Mouse (Mus musculus) lung, embryonic 14.5 days (tissue): ENCODE data around the gene Gpat3. TPM values are rescaled to one million over a fixed set of nuclear protein-coding genes. Genes with fewer than 3 reads are reported as not detected.
A peak's percentile ranks its signal among the peaks of the same experiment; 100 is the strongest.

Source experiments
- ATAC-seq: fragments of 200-750 bp; cut with Nextera tagmentation; 2 replicates; pipeline ENCODE4 v1.8.0; 2017; ENCODE audit warnings: mild to moderate bottlenecking, moderate TSS enrichment, moderate library complexity; ENCODE audit not compliant: insufficient read depth
- DNase-seq: peaks from one replicate; pipeline ENCODE4 v3.0.0-alpha.2; 2015
- H3K27ac ChIP-seq: fragments of 300-500 bp; sonication (generic); 2 replicates; pipeline ENCODE4 v1.5.1; 2014; ENCODE audit warnings: low read depth, mild to moderate bottlenecking, moderate library complexity
- H3K27me3 ChIP-seq: fragments of 300-500 bp; sonication (generic); 2 replicates; pipeline ENCODE4 v1.6.1; 2014; ENCODE audit warnings: low read length, control low read depth; ENCODE audit not compliant: insufficient read depth
- H3K36me3 ChIP-seq: fragments of 300-500 bp; sonication (generic); 2 replicates; pipeline ENCODE4 v1.6.1; 2014; ENCODE audit warnings: control low read depth; ENCODE audit not compliant: insufficient read depth
- H3K4me1 ChIP-seq: fragments of 300-500 bp; sonication (generic); 2 replicates; pipeline ENCODE4 v1.6.1; 2014; ENCODE audit warnings: antibody characterized with exemption, control low read depth; ENCODE audit not compliant: insufficient read depth
- H3K4me2 ChIP-seq: fragments of 300-500 bp; sonication (generic); 2 replicates; pipeline ENCODE4 v1.6.1; 2014; ENCODE audit warnings: mild to moderate bottlenecking
- H3K4me3 ChIP-seq: fragments of 300-500 bp; sonication (generic); 2 replicates; pipeline ENCODE4 v1.5.1; 2014; ENCODE audit warnings: low read depth, low read length
- H3K9ac ChIP-seq: fragments of 300-500 bp; sonication (generic); 2 replicates; pipeline ENCODE4 v1.6.1; 2014
- H3K9me3 ChIP-seq: fragments of 300-500 bp; sonication (generic); 2 replicates; pipeline ENCODE4 v1.6.1; 2016; ENCODE audit warnings: low read depth, low read length, control low read depth
- CTCF ChIP-seq: IDR thresholded peaks from 2 replicates; pipeline ENCODE4 v1.5.1; 2016; ENCODE audit warnings: antibody characterized with exemption, low read depth
- WGBS: fragments of 180-500 bp; shearing (Covaris S2); extraction: QIAGEN DNeasy Blood & Tissue Kit; methylation state at CpG from one replicate; pipeline ENCODE4 v1.1.7; 2014; 5-methylcytosine and 5-hydroxymethylcytosine counted together
- polyA plus RNA-seq: library from polyadenylated mRNA; unstranded; fragments of >200 nt; fragmentation: Nextera tagmentation; extraction: Ambion mirVana; gene quantifications from 2 replicates; pipeline ENCODE4 v1.2.1, GENCODE M21; 2014

Gpat3 gene
- polyA plus RNA-seq, 1 experiment from 2014 or later = 0.63 TPM

DNA sequence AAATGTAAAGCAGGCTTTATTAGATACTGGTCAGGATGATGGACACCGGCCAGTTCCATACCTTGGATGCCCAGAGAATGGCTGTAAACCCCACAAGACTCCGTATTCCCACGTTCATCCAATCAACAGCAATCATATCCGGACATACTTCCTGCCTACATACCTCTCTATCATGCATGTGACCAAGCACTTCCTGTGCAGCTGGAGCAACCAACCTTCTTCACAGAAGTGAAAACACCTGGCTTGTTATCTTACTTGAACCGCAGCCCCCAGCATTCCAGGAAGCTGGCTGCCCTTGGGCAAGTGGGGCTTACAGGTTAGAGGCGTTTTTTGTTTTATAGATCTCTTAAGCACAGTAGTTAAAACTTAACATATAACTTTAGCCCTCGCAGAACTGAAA is 22.7 kb upstream of the Gpat3 start:
- Histone ChIP-seq H3K9ac (no peak overlapping the region), H3K27ac (no peak overlapping the region), H3K4me3 (no peak overlapping the region), H3K9me3 (no peaks in the 10 kb centered on the region), H3K36me3 (0 out of 2 replicates have a peak, but pooled peaks cover 2% of the 10 kb centered on the region), H3K4me2 (no peak overlapping the region), H3K4me1 (0 out of 2 replicates have a peak, but pooled peaks cover 3% of the 10 kb centered on the region), H3K27me3 (no peaks in the 10 kb centered on the region)
- DNase-seq (no peak), ATAC-seq (no peak)
- 77% methylated on average over 7 of the region's 7 CpGs for WGBS
- TF ChIP-seq CTCF = no peak

DNA sequence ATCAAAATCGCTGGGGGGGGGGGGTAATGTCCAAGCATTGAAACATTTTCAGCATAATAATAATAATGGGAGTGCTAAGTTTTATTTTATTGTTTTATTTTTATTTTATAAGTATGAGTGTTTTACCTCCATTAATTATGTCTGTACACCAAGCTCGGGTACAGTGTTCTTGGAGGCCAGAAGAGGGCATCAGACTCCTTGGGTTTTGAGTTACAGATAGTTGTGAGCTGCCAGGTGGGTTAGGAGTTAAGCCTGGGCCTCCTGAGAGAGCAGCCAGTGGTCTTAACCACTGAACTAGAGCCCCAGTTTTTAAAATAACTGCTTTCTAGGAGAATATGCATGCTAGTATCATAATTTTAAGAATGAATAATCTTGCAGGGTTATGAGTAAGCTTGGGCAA is 19.5 kb upstream of the Gpat3 start:
- Histone ChIP-seq H3K4me1 (no peaks in the 10 kb centered on the region), H3K4me3 (no peak overlapping the region), H3K9ac (no peak overlapping the region), H3K27ac (no peak overlapping the region), H3K4me2 (no peak overlapping the region), H3K27me3 (no peaks in the 10 kb centered on the region), H3K9me3 (no peaks in the 10 kb centered on the region), H3K36me3 (no peaks in the 10 kb centered on the region)
- TF ChIP-seq CTCF = peak; percentile 53
- WGBS = 18% methylated on average over 2 of the region's 2 CpGs
- DNase-seq (peak; percentile 43), ATAC-seq (no peak)

DNA sequence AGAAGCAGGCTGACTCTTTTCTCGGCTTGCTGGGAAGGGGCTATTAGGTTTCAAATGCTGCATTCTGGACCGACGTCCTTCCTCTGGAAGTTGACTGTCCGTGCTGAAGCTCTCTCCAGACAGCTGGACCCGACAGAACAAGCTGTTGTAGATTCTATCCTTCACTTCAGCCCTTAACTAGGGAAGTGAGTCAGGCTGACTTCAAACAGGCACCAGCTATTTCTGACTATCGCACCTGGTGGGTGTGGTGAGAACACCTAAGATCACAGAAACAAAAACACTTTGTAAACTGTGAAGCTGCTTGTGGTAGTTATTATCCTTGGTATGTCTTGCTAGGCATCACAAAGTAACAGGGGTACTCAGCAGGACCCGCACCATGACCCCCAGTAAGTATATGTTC is 19.0 kb upstream of the Gpat3 start:
- H3K27ac ChIP-seq = no peak overlapping the region
- no peak overlapping the region for H3K4me3 ChIP-seq
- H3K9ac ChIP-seq = no peak overlapping the region
- 62% methylated on average over 7 of the region's 7 CpGs for WGBS
- no peak for DNase-seq
- ATAC-seq = no peak
- no peak overlapping the region for H3K4me2 ChIP-seq
- TF ChIP-seq CTCF = no peak
- no peaks in the 10 kb centered on the region for H3K27me3 ChIP-seq
- H3K9me3 ChIP-seq = no peaks in the 10 kb centered on the region
- H3K4me1 ChIP-seq = no peaks in the 10 kb centered on the region
- no peaks in the 10 kb centered on the region for H3K36me3 ChIP-seq

DNA sequence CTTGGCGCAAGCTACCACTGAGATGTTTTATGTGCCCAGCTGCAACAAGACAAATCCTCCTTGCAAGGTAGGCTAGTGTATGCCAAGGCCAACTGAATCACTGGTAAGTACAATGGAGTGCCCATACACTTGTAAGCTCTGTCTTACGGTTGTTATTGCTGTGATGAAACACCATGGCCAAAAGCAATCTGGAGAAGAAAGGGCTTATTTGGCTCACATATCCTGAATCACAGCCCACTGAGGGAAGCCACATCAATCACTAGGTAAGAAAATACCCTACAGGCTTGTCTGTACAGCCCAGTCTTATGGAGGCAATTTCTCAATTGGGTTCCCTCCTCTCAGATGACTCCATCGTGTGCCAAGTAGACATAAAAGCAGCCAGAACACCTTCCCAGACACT is 16.8 kb upstream of the Gpat3 start:
- no peaks in the 10 kb centered on the region for H3K27me3 ChIP-seq
- TF ChIP-seq CTCF = no peak
- H3K4me1 ChIP-seq = no peaks in the 10 kb centered on the region
- no peaks in the 10 kb centered on the region for H3K9me3 ChIP-seq
- 85% methylated on average over 3 of the region's 3 CpGs for whole genome bisulfite sequencing
- DNase-seq (no peak), ATAC-seq (no peak)
- H3K4me2 ChIP-seq = no peak overlapping the region
- no peak overlapping the region for H3K27ac ChIP-seq
- H3K4me3 ChIP-seq = no peak overlapping the region
- H3K36me3 ChIP-seq = no peaks in the 10 kb centered on the region
- no peak overlapping the region for H3K9ac ChIP-seq

DNA sequence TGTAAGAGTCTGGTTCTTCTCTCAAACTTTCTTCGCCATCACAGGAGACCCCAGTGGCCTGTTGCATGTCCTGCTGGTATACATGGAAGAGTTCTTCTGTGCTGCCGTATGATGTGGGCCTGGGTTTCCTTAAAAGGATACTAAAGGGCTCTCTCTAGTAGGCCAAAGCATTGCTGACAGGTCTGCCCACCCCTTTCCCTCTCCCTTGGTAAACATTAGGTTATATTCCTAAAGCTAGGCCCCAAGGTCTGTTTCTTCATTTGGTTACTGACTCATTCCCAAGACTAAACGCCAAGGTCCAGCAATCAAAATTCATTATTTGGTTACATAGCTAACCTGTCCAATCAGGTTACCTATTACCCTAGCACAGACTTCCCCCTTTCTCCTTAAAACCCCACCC is 12.8 kb upstream of the Gpat3 start:
- Histone ChIP-seq H3K4me2 (no peak overlapping the region), H3K36me3 (no peaks in the 10 kb centered on the region), H3K4me3 (no peak overlapping the region), H3K9me3 (no peaks in the 10 kb centered on the region), H3K27me3 (no peaks in the 10 kb centered on the region), H3K4me1 (no peaks in the 10 kb centered on the region), H3K9ac (no peak overlapping the region), H3K27ac (no peak overlapping the region)
- TF ChIP-seq CTCF = no peak
- no peak for DNase-seq
- WGBS = 83% methylated on average over 3 of the region's 3 CpGs
- ATAC-seq = no peak

DNA sequence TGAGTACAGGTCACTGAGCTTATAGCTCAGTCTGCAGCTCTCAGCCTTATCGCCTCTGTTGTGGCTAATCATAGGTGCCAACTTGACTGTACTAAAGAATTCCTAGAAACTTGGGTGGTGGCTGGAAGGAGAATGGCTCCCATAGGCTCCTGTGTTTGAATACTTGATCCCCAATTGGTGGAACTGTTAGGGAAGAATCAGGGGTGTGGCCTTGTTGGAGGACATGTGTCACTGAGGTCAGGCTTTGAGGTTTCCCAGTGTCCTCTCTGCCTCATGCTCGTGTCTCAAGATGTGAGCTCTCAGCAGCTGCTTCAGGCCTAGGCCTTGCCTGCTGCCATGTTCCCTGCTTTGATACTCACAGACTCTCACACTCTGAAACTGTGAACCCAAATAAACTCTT is 11.7 kb upstream of the Gpat3 start:
- Histone ChIP-seq H3K36me3 (no peaks in the 10 kb centered on the region), H3K4me2 (no peak overlapping the region), H3K27ac (no peak overlapping the region), H3K9me3 (no peaks in the 10 kb centered on the region), H3K9ac (no peak overlapping the region), H3K27me3 (no peaks in the 10 kb centered on the region), H3K4me1 (no peaks in the 10 kb centered on the region), H3K4me3 (no peak overlapping the region)
- no peak for TF ChIP-seq CTCF
- 74% methylated on average over 2 of the region's 2 CpGs for WGBS
- ATAC-seq = no peak
- no peak for DNase-seq

DNA sequence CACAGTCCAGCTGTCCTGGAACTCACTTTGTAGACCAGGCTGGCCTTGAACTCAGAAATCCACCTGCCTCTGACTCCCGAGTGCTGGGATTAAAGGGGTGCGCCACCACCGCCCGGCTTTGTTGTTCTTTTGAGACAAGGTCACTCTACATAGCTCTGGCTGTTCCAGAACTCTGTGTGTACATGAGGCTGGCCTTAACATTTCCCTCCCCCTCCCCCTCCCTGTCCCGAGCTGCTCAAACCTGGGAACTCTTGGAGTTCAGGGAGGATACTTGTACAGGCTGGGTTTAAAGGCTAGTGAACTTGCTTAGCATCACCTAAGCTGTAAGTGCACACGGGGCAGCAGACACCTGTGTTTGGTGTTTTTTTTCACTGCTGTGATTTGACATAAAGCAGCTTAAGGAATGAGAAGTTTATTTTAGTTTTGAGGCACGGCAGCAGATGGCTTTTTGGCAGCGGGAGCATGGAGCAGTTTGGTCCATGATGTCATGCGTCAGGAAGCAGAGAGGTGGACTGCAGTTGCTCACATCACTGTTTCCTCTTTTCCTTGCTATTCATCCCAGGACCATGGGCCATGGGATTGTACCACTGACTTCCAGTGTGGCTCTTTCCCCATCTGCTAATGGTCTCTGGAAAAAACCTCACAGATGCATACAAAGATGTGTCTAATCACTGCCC is 9.5 kb upstream of the Gpat3 start:
- DNase-seq (peak; percentile 34), ATAC-seq (no peak)
- Histone ChIP-seq H3K9me3 (no peaks in the 10 kb centered on the region), H3K9ac (no peak overlapping the region), H3K4me1 (no peaks in the 10 kb centered on the region), H3K36me3 (no peaks in the 10 kb centered on the region), H3K4me2 (no peak overlapping the region), H3K27ac (no peak overlapping the region), H3K4me3 (no peak overlapping the region), H3K27me3 (no peaks in the 10 kb centered on the region)
- TF ChIP-seq CTCF = no peak
- 32% methylated on average over 9 of the region's 9 CpGs for WGBS

DNA sequence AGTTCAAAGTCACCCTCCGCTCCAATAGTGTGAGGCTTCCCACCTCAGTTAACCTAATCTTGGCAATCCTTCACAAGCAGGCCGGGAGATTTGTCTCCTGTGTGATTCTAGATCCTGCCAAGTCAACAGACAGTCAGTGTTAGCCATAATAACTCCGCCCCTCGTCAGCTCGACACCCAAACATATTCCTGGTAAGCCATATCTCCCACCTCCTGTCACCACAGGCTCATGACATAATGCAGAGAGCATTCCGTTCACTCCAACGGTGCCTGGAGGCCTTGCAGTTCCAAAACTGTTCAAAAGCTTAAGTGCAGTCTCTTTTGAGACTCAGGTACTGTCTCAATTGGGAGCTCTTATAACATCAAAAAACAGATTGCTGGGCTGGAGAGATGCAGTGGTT is 7.6 kb upstream of the Gpat3 start:
- ATAC-seq (no peak), DNase-seq (no peak)
- Histone ChIP-seq H3K36me3 (no peaks in the 10 kb centered on the region), H3K27ac (no peak overlapping the region), H3K4me3 (no peak overlapping the region), H3K27me3 (no peaks in the 10 kb centered on the region), H3K9me3 (peaks cover 8% of the 10 kb centered on the region), H3K9ac (no peak overlapping the region), H3K4me2 (no peak overlapping the region), H3K4me1 (no peaks in the 10 kb centered on the region)
- TF ChIP-seq CTCF = no peak
- 66% methylated on average over 7 of the region's 7 CpGs for whole genome bisulfite sequencing
